Mouse (Mus musculus) ES-Bruce4 (cell line): ENCODE data around the gene Trit1.

Source experiments
- CTCF ChIP-seq: IDR thresholded peaks from one replicate; pipeline ENCODE4 v1.8.1; 2011; ENCODE audit warnings: low read depth, low read length
- EP300 ChIP-seq: IDR thresholded peaks from 2 replicates; pipeline ENCODE4 v1.6.1; 2011; ENCODE audit warnings: low read depth, low read length; ENCODE audit not compliant: insufficient read depth
- POLR2A ChIP-seq: IDR thresholded peaks from one replicate; pipeline ENCODE4 v1.8.1; 2011; ENCODE audit warnings: low read length; ENCODE audit not compliant: insufficient read depth

GRCm38 (mm10) chr4:122968106-122968505 is 48.3 kb upstream of the Trit1 start:
- TF ChIP-seq CTCF (no peak), EP300 (no peak), POLR2A (no peak)
